Mouse (Mus musculus): Measurements from ENCODE around the gene Zfp507. TPM values are rescaled to one million over a fixed set of nuclear protein-coding genes. Genes with fewer than 3 reads are reported as not detected.

Zfp507 gene
- polyA plus RNA-seq (2021; fragmentation: Nextera tagmentation) = 2.4 and 2.6 TPM in 2 replicates
- long read RNA-seq, experiment 1, partial matches to known transcripts = 1 of 8 reads
- long read RNA-seq, experiment 1, other reads (novel, unspliced or antisense) = 5 of 8 reads
- long read RNA-seq, experiment 2, full-length matches to known transcripts = 2 of 12 reads
- long read RNA-seq, experiment 2, partial matches to known transcripts = 3 of 12 reads
- long read RNA-seq, experiment 2, other reads (novel, unspliced or antisense) = 7 of 12 reads

DNA sequence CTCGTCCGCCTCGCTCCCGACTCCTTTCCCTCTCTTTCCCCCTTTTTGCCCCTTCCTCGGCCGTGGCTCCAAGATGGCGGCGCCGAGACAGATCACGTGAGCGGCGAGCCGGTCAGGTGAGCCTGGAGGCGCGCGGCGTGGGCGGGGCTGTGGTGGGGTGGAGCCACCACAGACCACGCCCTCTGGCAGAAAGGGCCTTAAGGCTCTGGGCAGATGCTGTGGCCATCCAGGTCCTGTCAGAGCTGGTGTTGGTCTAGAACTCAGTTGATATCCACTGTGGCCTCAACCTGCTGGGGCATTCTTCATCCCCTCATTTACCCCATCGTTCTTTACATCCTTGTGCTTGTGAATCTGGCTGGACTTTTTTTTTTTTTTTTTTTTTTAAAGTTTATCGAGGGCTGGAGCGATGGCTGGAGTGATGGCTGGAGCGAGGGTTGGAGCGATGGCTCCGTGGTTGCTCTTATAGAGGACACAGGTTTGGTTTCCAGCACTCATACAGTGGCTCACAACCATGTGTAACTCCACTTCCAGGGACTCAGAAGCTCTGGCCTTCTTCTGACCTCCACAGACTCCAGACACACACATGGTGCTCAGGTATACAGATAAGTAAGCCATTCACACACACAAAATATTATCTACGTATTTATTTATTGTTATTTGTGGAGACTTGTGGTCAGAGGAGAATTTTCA is at the start of gene Zfp507:
Gene Zfp507, minus strand, starts transcription at position 98 of the 690 bp plus-strand sequence.

DNA sequence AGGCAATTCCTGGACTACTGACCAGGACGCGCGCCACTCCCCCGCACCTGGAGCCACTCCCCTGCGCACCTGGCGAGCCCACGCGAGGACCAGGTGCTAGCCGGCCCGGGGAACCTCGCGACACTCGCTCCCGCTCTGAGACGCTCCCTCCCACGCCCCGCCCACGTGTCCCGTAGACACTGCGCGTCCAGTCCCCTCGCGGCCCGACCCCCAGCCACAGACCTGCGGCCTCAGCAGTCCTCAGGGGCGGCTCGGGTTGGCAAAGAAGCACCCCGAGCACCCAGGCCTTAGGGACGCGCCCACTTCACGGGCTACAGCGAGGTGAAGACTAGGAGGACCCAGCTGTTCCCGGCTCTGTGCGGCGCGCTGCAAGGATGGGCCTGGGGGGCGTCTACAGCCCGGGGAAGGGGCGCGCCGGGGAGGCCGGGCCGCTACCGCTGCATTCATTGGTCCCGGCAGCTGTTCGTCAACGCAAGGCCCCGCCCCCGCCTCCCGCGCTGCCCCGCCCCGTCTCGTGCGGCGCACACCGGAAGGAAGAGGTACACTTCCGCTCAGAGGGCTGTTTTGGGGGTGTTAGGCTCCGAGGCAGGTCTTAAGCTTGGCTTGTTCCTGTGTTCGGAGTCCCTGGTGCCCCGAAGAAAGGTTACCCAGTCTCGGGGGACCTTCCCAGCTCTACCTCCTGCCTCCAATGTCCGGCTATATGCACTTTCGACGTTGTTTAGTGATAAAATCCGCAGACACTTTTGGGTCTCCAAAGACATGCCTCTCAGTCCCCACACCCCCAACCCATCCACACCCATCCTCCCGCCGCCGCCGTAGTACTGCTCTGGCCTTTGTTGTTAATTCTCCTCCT is 48.5 kb downstream of the Zfp507 start, which contains the start of gene Dpy19l3:
Gene Dpy19l3, minus strand, starts transcription at position 422 of the 853 bp plus-strand sequence.

Other genes with a start within 250 kb of the Zfp507 start
- gene Nudt19, start 246.7 kb downstream of the Zfp507 start, polyA plus RNA-seq (2021; fragmentation: Nextera tagmentation) = 202 and 203 TPM in 2 replicates
- 0.01 TPM in 1 of 2 replicates, not detected in the other for gene Rgs9bp, start 217.4 kb downstream of the Zfp507 start, polyA plus RNA-seq (2021; fragmentation: Nextera tagmentation)
- 8.3 and 9.3 TPM in 2 replicates for gene Ankrd27, start 216.8 kb downstream of the Zfp507 start, polyA plus RNA-seq (2021; fragmentation: Nextera tagmentation)
- 245 and 261 TPM in 2 replicates for gene Pdcd5, start 155.5 kb downstream of the Zfp507 start, polyA plus RNA-seq (2021; fragmentation: Nextera tagmentation)
- 16.5 and 20.1 TPM in 2 replicates for gene Dpy19l3, start 48.5 kb downstream of the Zfp507 start, polyA plus RNA-seq (2021; fragmentation: Nextera tagmentation)